Mouse (Mus musculus) sigmoid colon, adult 10 weeks (tissue): ENCODE measurements around the gene Krtap19-1. TPM values are rescaled to one million over a fixed set of nuclear protein-coding genes. Genes with fewer than 3 reads are reported as not detected.

Experiments
- polyA plus RNA-seq: library from polyadenylated mRNA; stranded (reverse); fragments of 350-450 nt; fragmentation: Illumina TruSeq; extraction: RNeasy Lipid Tissue Mini Kit (QIAGEN cat#74804); gene quantifications from one replicate; pipeline ENCODE4 v1.2.3, GENCODE M21; 2014; ENCODE audit warnings: low read depth, low replicate concordance

Gene Krtap19-1
- not detected for polyA plus RNA-seq

GRCm38 (mm10) chr16:88869311-88869710 lies at the start of gene Krtap19-1:
Gene Krtap19-1, minus strand, starts transcription at chr16:88869411.

DNA sequence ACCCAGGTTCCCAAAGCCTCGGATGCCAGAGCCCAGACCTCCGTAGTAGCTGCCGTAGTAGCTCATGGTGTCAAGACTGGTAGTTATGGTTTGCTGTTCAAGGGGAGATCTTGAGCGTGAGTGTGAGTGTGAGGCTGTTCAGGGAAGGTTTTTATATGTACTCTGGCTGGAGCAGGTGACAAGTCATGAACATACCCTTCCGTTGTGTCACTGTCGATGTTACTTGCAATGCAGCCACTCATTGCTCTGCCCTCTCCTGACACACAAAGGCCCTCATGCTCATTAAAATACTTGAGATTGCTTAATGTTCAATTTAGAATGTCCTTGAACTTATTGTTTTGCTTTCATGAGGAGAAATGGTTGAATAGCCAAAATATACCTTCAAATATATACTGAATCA lies 27.1 kb upstream of the Krtap19-1 start, which contains the start of gene Krtap19-5:
Krtap19-5 (minus strand) TSS at position 101 of the 400 bp plus-strand sequence.

GRCm38 (mm10) chr16:88884989-88885388 lies 15.8 kb upstream of the Krtap19-1 start, which contains the start of gene Krtap19-4:
Gene Krtap19-4, minus strand, starts transcription at chr16:88885089.

DNA sequence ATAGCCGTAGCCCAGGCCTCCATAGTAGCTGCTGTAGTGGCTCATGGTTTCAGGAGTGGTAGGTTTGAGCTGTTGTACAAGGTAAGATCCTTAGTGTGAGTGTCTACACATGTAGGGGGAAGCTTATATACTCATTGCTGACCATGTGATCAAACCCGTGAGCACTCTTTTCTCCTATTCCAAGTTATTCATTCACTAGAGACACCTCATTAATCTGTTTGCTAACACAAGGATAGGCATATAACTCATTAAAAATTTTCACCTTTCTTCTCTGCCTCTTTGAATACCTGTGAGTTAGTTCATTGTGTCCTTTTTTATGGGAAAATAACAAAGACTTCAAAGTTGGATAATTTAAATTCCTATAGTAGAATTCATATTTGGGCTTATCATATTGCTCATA lies 8.7 kb upstream of the Krtap19-1 start, which contains the start of gene Krtap19-3:
Krtap19-3 (minus strand) TSS at position 101 of the 400 bp plus-strand sequence.

DNA sequence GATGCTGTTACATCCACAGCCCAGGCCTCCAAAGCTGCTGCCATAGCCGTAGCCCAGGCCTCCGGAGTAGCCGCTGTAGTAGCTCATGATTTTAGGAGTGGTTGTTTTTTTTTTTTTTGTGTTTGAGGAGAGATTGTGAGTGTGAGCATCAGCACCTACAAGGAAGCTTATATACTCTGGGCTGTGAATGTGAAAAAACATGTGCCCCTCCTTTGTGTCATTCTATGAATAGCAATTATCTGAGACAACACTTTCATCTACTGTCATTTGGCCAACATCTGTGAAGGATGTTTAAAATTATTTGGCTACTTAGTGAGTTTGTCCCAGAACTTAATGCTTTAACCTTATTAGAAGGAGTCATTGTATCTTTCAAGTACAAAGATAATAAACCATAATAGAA lies 5.0 kb upstream of the Krtap19-1 start, which contains the start of gene Krtap19-2:
Krtap19-2 (minus strand) TSS at position 101 of the 400 bp plus-strand sequence.

GRCm38 (mm10) chr16:88826095-88826652 lies 43.0 kb downstream of the Krtap19-1 start, which contains the start of gene Krtap14:
Gene Krtap14, minus strand, starts transcription at chr16:88826145.

DNA sequence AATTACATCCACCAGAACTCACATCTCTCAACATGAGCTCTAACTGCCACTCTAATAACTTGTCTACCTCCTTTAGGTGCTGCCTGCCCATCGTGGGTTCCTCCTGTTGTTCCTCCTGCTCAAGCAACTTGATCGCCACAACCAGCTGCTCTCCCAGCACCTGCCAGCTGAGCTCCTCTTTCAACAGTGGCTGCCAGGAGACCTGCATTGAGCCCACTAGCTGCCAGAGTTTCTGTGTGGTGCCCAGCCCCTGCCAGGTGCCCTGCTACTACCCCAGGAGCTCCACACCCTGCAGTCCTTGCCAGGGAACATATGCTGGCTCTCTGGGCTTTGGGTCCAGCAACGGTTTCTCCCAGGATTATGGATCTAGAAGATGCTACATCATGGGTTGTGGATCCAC lies 49.1 kb downstream of the Krtap19-1 start, which contains the start of gene Krtap15:
Krtap15 (plus strand) TSS at position 150 of the 400 bp plus-strand sequence.

Other genes with a start within 250 kb of the Krtap19-1 start
- gene 2310079G19Rik, start 241.7 kb downstream of the Krtap19-1 start, polyA plus RNA-seq = 10.9 TPM
- gene Krtap26-1, start 221.6 kb downstream of the Krtap19-1 start, polyA plus RNA-seq = not detected
- gene Krtap27-1, start 197.7 kb downstream of the Krtap19-1 start, polyA plus RNA-seq = not detected
- gene 2310061N02Rik, start 161.4 kb downstream of the Krtap19-1 start, polyA plus RNA-seq = not detected
- gene Krtap13-1, start 140.5 kb downstream of the Krtap19-1 start, polyA plus RNA-seq = not detected
- not detected for gene Krtap13, start 117.8 kb downstream of the Krtap19-1 start, polyA plus RNA-seq
- not detected for gene 2310034C09Rik, start 110.6 kb downstream of the Krtap19-1 start, polyA plus RNA-seq
- gene 2310057N15Rik, start 95.2 kb downstream of the Krtap19-1 start, polyA plus RNA-seq = not detected
- not detected for gene Gm5965, start 91.5 kb downstream of the Krtap19-1 start, polyA plus RNA-seq
- not detected for gene Gm20741, start 57.2 kb downstream of the Krtap19-1 start, polyA plus RNA-seq
- not detected for gene Krtap15, start 49.2 kb downstream of the Krtap19-1 start, polyA plus RNA-seq
- gene Krtap14, start 43.3 kb downstream of the Krtap19-1 start, polyA plus RNA-seq = not detected
- not detected for gene Krtap19-2, start 4.9 kb upstream of the Krtap19-1 start, polyA plus RNA-seq
- gene Krtap19-3, start 8.6 kb upstream of the Krtap19-1 start, polyA plus RNA-seq = not detected
- gene Krtap19-4, start 15.7 kb upstream of the Krtap19-1 start, polyA plus RNA-seq = not detected
- not detected for gene Krtap19-5, start 27.0 kb upstream of the Krtap19-1 start, polyA plus RNA-seq
- gene Krtap19-9b, start 62.9 kb upstream of the Krtap19-1 start, polyA plus RNA-seq = not detected
- gene Krtap16-3, start 93.5 kb upstream of the Krtap19-1 start, polyA plus RNA-seq = not detected
- not detected for gene Krtap22-2, start 141.3 kb upstream of the Krtap19-1 start, polyA plus RNA-seq
- gene Gm10229, start 145.9 kb upstream of the Krtap19-1 start, polyA plus RNA-seq = not detected
- gene Krtap6-1, start 162.3 kb upstream of the Krtap19-1 start, polyA plus RNA-seq = not detected
- gene Gm10228, start 172.1 kb upstream of the Krtap19-1 start, polyA plus RNA-seq = not detected
- not detected for gene Krtap6-5, start 178.5 kb upstream of the Krtap19-1 start, polyA plus RNA-seq
- gene 1110025L11Rik, start 194.6 kb upstream of the Krtap19-1 start, polyA plus RNA-seq = not detected
- gene Krtap6-3, start 214.6 kb upstream of the Krtap19-1 start, polyA plus RNA-seq = not detected